Mouse (Mus musculus) ES-Bruce4 (cell line): ENCODE data around the gene Oprd1. TPM values are rescaled to one million over a fixed set of nuclear protein-coding genes. Genes with fewer than 3 reads are reported as not detected.

Experiments
- H3K27ac ChIP-seq: 2 replicates; pipeline ENCODE4 v1.5.1; 2012; ENCODE audit warnings: low read length, inconsistent platforms; ENCODE audit not compliant: insufficient read depth
- H3K27me3 ChIP-seq: 2 replicates; pipeline ENCODE4 v1.6.1; 2012; ENCODE audit warnings: mild to moderate bottlenecking, low read length, inconsistent platforms; ENCODE audit not compliant: control insufficient read depth, poor library complexity, insufficient read depth, severe bottlenecking
- H3K36me3 ChIP-seq: 2 replicates; pipeline ENCODE4 v1.6.1; 2012; ENCODE audit warnings: inconsistent platforms, mild to moderate bottlenecking, low read length, moderate library complexity; ENCODE audit not compliant: control insufficient read depth, poor library complexity, insufficient read depth, severe bottlenecking
- H3K4me1 ChIP-seq: one replicate; pipeline ENCODE4 v1.8.1; 2011; ENCODE audit warnings: low read length; ENCODE audit not compliant: control insufficient read depth, insufficient read depth
- H3K4me3 ChIP-seq: 2 replicates; pipeline ENCODE4 v1.5.1; 2011; ENCODE audit warnings: low read depth, mild to moderate bottlenecking, low read length
- H3K9ac ChIP-seq: 2 replicates; pipeline ENCODE4 v1.6.1; 2012; ENCODE audit warnings: low read depth, mild to moderate bottlenecking, inconsistent platforms; ENCODE audit not compliant: poor library complexity, severe bottlenecking
- H3K9me3 ChIP-seq: replicated peaks from 2 replicates; pipeline ENCODE4 v1.6.1; 2012; ENCODE audit warnings: mild to moderate bottlenecking, low read length, inconsistent platforms; ENCODE audit not compliant: control insufficient read depth, poor library complexity, insufficient read depth, severe bottlenecking
- CTCF ChIP-seq: IDR thresholded peaks from one replicate; pipeline ENCODE4 v1.8.1; 2011; ENCODE audit warnings: low read depth, low read length
- EP300 ChIP-seq: IDR thresholded peaks from 2 replicates; pipeline ENCODE4 v1.6.1; 2011; ENCODE audit warnings: low read depth, low read length; ENCODE audit not compliant: insufficient read depth
- POLR2A ChIP-seq: IDR thresholded peaks from one replicate; pipeline ENCODE4 v1.8.1; 2011; ENCODE audit warnings: low read length; ENCODE audit not compliant: insufficient read depth
- polyA plus RNA-seq: library from polyadenylated mRNA; stranded (reverse); fragments of >200 nt; gene quantifications from 2 replicates; pipeline ENCODE4 v1.2.4, GENCODE M21; 2011; ENCODE audit warnings: low read depth; ENCODE audit not compliant: missing spikeins, insufficient read depth, insufficient read length

Oprd1 gene
- polyA plus RNA-seq, 1 experiment: 0.54 TPM

GRCm38 (mm10) chr4:132088921-132089320 lies 55.4 kb downstream of the Oprd1 start:
- peak; percentile 94 for TF ChIP-seq CTCF
- TF ChIP-seq EP300: no peak
- no peak overlapping the region for H3K4me3 ChIP-seq
- no peaks in the 10 kb centered on the region for H3K9me3 ChIP-seq
- no peaks in the 10 kb centered on the region for H3K27me3 ChIP-seq
- no peaks in the 10 kb centered on the region for H3K4me1 ChIP-seq
- no peak overlapping the region for H3K9ac ChIP-seq
- H3K36me3 ChIP-seq: no peaks in the 10 kb centered on the region
- no peak overlapping the region for H3K27ac ChIP-seq

- Histone ChIP-seq H3K27me3 (no peaks in the 10 kb centered on the region), H3K27ac (no peak overlapping the region), H3K9ac (no peak overlapping the region), H3K4me1 (no peaks in the 10 kb centered on the region), H3K4me3 (no peak overlapping the region), H3K36me3 (no peaks in the 10 kb centered on the region), H3K9me3 (no peaks in the 10 kb centered on the region)
- TF ChIP-seq POLR2A (no peak), CTCF (no peak), EP300 (no peak)
Observed at GRCm38 (mm10) chr4:132085114-132085513, 59.2 kb downstream of the Oprd1 start.

- no peak for TF ChIP-seq CTCF
- TF ChIP-seq POLR2A: no peak
- no peak for TF ChIP-seq EP300
- Histone ChIP-seq H3K9ac (no peak overlapping the region), H3K36me3 (no peaks in the 10 kb centered on the region), H3K4me3 (no peak overlapping the region), H3K4me1 (peaks cover 4% of the 10 kb centered on the region), H3K9me3 (no peaks in the 10 kb centered on the region), H3K27me3 (no peaks in the 10 kb centered on the region), H3K27ac (no peak overlapping the region)
Observed at GRCm38 (mm10) chr4:132080492-132080983, 63.7 kb downstream of the Oprd1 start.

GRCm38 (mm10) chr4:132079555-132080275 lies 64.6 kb downstream of the Oprd1 start:
- Histone ChIP-seq H3K27ac (no peak overlapping the region), H3K9me3 (no peaks in the 10 kb centered on the region), H3K4me1 (peaks cover 4% of the 10 kb centered on the region), H3K4me3 (no peak overlapping the region), H3K27me3 (no peaks in the 10 kb centered on the region), H3K9ac (no peak overlapping the region), H3K36me3 (no peaks in the 10 kb centered on the region)
- no peak for TF ChIP-seq EP300
- TF ChIP-seq POLR2A: no peak
- TF ChIP-seq CTCF: peak; percentile 72

GRCm38 (mm10) chr4:132078296-132078714 lies 66.0 kb downstream of the Oprd1 start:
- Histone ChIP-seq H3K4me1 (peaks cover 4% of the 10 kb centered on the region), H3K9me3 (no peaks in the 10 kb centered on the region), H3K27ac (no peak overlapping the region), H3K27me3 (no peaks in the 10 kb centered on the region), H3K4me3 (no peak overlapping the region), H3K9ac (no peak overlapping the region), H3K36me3 (no peaks in the 10 kb centered on the region)
- TF ChIP-seq EP300: no peak
- no peak for TF ChIP-seq CTCF

- Histone ChIP-seq H3K27ac (no peak overlapping the region), H3K36me3 (no peaks in the 10 kb centered on the region), H3K9ac (no peak overlapping the region), H3K4me3 (no peak overlapping the region), H3K9me3 (no peaks in the 10 kb centered on the region), H3K4me1 (peaks cover 4% of the 10 kb centered on the region), H3K27me3 (no peaks in the 10 kb centered on the region)
- TF ChIP-seq POLR2A (no peak), CTCF (no peak), EP300 (no peak)
Observed at GRCm38 (mm10) chr4:132077445-132077844, 66.8 kb downstream of the Oprd1 start.
